Mouse (Mus musculus) layer of hippocampus, adult 18-20 months (tissue): ENCODE results near the gene Gm49342. TPM values are rescaled to one million over a fixed set of nuclear protein-coding genes. Genes with fewer than 3 reads are reported as not detected.
A peak's percentile ranks its signal among the peaks of the same experiment; 100 is the strongest.
"Not testable (repeated sequence)": the region's sequence is repeated elsewhere in the genome, so short reads cannot be mapped to it uniquely, and the experiment has no call there.

ENCODE experiments used
- DNase-seq, 2 experiments: peaks; one replicate each; pipeline ENCODE4 v3.0.0; 2022; ENCODE audit warnings: low spot score in 2 of 2
- total RNA-seq, 2 experiments: library from RNA; stranded (reverse); gene quantifications; 2 replicates each; pipeline ENCODE4 v1.2.3; 2021

The Gm49342 gene
- total RNA-seq, 2 experiments from 2014 or later = 6.2 to 9.3 TPM

DNA sequence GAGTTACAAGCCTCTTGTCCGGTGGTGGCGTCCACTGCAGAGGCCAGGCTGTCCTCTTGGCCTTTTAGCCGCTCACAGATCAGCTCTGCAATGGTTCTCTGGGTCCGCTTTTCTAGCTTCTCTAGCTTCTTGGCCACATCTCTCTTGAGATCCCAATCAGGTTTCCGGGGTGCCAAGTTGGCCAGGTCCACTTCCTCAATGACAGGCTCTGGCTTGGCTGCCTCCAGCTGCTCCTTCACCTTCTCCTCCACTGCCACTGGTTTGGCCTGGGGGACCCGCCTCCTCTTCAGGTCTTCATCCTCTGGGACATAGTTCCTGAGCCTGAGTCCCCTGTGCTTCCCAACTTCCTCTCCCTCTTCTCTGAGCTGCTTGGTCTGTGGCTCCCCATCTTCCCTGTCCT, 34.1 kb downstream of the Gm49342 start:
- DNase-seq = not testable (repeated sequence)

DNA sequence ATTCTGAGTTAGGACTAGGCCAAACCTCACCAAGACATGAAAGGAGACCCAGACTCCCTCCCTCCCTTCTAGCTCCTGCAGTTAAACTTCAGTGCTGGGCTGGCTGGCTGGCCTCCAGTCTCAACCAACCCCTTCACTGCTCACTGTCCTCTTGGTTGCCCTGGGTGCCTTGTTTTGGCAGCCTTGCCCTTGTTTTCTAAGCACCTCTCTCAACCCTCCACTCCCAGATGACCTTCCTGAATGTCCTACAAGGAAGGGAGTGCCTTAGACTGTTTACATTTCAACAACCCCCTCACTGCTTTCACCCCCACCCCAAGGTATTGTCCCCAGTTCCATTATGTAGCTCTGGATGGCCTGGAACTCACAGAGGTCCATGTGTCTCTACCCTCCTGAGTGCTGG, 35.3 kb downstream of the Gm49342 start:
- DNase-seq = no peak

DNA sequence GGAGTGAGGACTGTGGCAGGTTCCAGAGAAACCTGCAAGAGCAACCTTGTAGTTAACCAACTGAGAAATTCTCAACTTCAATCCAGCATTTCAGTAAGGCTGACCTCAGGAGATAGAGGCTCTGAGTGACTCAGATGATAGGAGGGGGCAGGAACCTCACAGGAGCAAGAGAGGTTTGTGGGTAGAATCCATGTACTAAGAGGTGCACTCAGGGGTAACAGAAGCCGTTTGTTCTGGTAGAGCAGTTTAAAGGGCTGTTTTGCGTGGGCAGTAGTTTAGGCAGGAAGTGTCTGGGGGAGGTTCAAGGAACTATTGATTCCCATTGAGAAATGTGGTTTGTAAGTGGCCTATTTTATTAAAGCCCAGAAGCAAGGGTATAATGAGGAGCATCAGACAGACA, 36.9 kb downstream of the Gm49342 start:
- no peak for DNase-seq

DNA sequence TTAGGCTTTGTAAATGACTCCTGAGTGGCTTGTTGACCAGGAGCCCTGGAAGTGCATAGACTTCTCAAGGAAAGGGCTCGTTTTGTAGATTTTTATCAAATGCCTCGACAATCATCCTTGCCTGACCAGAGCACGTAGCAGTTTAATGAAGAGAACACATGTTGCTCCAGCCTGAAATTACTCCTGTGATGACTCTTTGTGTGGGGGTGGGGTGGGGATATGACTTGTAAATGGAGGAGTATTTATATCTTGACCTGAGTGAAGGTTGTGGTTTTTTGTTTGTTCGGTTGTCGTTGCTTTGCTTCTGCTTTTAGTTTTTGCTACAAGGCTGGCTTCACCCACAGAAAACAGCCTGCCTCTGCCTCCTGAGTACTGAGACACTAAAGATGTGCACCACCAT, 37.5 kb downstream of the Gm49342 start:
- no peak for DNase-seq

DNA sequence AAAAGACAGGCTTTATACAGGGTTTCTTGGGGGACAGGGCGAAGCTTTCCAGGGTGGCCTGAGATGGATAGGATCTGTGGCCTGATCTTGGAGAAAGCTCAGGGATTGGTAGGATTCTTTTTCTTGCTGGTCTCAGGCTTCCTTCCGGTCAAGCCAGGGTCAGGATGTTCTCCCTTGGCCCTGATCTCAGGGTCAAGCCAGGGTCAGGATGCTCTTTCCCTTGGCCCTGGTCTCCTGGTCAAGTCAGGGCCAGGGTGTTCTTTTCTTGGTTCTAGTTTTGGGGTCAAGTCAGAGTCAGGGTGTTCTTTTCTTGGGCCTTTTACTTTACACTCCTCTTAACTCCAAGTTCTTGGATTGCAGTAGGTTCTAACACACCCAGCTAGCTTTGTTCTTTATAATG, 43.4 kb downstream of the Gm49342 start:
- no peak for DNase-seq

DNA sequence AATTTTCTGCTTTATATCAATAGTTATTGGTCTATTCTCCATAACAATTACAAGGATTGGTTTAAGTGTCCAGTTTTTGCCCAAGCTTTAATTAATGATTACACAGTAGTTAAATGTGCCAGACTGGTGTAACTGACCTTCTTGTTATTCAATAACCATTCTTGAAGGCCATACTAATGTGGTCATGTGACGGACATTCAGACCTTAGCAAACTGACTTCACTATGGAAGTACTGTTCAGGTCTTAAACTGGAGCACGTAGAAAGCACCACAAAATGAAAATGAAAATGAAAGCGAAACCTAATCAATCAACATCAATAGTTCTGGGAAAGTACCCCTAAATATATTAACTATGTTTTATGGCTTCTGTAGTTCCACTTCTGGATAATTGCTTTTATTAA, 46.7 kb downstream of the Gm49342 start:
- DNase-seq = no peak

DNA sequence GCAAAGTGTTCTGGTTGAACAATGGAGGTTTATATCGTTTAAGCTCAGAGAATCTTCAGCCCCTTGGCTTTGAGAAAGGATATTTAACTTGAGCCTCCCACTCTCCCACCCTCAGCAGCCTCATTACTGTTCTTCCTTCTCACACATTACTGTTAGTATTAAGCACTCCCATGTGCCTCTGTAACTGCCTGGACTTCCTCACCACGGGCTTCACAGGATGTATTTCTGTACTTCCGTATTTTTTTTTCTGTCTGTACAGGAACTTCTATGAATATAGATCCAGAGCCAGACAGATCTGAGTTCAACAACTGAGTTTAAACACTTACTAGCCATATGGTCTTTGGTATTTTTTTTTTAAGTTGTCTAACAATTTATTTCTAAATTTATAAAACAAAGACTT, 52.8 kb downstream of the Gm49342 start:
- DNase-seq = no peak

DNA sequence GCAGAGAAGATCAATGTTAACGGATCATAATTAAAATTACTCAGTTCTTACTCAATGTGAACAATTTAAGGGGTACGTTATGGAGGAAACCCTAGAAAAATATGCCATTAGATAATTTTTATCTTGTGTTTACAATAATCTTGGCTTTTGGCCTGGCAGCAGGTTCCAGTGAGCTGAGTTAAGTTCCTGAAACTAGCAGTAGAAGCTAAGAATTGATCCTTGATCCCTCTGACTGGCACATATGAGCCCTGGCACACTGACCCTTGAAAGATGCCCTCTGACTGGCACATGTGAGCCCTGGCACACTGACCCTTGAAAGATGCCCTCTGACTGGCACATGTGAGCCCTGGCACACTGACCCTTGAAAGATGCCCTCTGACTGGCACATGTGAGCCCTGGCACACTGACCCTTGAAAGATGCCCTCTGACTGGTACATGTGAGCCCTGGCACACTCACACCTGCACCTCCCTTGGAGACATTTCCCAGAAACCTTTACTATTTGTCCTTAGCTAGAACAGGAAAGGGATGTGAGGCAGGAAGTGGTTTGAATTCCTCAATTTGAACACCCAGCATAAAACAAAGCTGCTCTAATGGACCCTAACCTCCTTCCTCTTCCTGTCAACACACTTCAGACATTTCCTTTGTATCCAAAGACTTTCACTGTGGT, 53.8 kb downstream of the Gm49342 start:
- DNase-seq = no peak

DNA sequence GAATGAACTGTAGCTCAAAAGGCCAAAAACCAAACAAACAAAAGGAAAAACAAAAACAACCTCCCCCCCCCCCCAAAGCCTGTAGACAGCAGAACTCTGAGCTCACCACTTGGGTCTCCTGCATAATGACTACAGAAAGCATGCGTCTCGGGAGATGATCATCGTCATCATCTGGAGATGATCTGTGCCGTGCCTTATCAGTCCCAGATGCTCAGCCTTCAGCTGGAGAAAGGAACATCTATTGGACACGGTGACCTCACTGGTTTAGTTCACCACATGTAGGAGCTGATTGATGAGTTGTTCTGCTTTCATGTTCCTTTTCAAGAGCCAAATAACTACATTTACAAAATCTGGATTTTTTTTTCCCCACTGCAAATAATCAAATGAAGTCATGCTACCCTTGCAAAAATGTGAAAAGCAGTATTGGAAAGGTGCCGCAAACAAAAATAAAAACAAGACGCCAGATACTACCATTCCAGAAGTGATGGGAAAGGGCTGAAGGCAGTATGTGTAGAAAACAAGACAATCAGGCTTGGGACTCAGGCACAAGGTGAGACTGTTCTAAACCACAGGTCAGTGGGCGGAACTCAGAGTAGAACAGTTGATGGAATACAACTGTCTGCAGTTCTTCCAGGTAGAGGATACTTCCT, 63.0 kb downstream of the Gm49342 start, which contains the start of gene Rnase10:
Gene Rnase10, plus strand, starts transcription at position 600 of the 650 bp plus-strand sequence.
- no peak for DNase-seq

DNA sequence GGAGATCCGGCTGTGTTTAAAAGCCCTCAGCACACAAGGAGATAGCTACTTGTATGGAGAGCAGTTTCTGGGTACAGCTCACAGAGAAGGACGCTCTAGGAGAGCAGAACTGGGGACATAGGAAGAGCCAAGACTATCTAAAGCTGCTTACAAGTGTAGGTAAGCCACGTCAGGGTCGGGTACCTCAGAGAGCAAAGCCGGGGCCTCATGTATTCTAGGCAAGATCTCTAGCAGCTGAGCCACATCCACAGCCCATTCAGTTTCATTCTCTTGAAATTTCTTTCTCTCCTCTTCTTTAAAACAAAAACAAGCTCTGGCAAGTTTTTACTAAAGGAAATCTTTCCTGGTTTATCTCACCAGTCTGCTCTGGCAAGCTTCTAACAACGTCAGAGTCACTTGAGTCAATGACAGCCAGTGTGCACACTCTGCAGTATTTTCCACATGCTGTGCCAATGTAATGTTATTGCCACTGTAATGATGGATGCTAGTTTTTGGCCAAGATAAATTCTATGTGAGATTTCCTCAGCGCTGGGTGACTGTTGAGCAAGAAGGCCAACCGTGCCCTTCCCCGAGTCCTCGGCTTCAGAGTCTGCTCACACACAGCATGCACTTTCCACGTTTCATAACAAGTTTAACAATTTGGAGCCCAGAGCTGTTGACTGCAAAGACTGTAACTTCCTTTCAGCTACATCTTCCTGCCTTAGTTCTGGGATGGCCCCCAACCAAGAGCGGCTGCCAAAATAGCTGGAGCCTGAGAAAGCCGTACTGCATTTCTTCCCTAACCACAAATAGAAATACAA, 63.8 kb downstream of the Gm49342 start:
- peak; percentile 27 to 38 for DNase-seq

DNA sequence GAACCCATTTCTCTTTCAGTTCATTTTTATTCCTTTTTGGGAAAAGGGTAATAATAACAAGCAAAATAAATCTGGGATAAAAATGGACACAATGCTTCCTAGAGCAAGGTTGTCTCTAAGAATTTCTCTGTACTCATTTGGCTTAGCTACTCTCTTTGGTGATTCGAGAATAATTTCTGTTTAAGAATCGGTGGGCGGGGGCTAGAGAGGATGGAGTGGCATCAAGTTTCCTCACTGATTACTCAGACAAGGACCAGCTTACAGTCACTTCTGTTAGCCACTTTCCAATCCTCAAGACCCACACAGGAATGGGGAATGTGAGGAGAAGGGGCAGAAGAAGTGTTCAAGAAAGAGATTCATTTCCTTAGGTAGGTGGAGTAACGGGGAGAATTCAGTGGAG, 64.5 kb downstream of the Gm49342 start:
- DNase-seq = no peak

DNA sequence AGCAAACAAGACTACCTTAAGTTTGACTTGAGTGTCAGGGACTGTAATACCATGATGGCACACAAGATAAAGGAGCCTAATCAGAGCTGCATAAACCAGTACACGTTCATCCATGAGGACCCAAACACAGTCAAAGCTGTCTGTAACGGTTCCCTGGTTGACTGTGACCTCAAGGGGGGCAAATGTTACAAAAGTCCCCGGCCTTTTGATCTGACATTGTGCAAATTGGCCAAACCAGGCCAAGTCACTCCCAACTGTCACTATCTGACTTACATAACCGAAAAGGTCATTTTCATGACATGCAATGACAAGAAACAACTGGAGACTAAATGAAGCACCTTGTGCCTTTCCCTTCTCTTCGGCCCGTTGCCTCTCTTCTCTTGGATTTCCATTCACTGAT, 65.3 kb downstream of the Gm49342 start:
- DNase-seq = no peak

Other genes starting within 250 kb of the Gm49342 start
- gene Olfr748, start 237.1 kb upstream of the Gm49342 start, total RNA-seq = not detected
- not detected for gene Olfr749, start 199.4 kb upstream of the Gm49342 start, total RNA-seq
- 10 to 100 TPM; 58.9 to 62.2 TPM for gene Ttc5, start 159.0 kb upstream of the Gm49342 start, total RNA-seq
- gene Ccnb1ip1, start 136.8 kb upstream of the Gm49342 start, total RNA-seq = not detected
- 10 to 100 TPM; 22.1 to 28.9 TPM for gene Parp2, start 136.7 kb upstream of the Gm49342 start, total RNA-seq
- gene Tep1, start 74.0 kb upstream of the Gm49342 start, total RNA-seq = 1 to 10 TPM; 2.9 to 3.6 TPM
- 1 to 10 TPM; 3.7 to 5.9 TPM for gene Klhl33, start 47.0 kb upstream of the Gm49342 start, total RNA-seq
- gene Osgep, start 19.6 kb upstream of the Gm49342 start, total RNA-seq = 10 to 100 TPM; 34.9 to 39.0 TPM
- 10 to 100 TPM; 62.8 to 65.7 TPM for gene Apex1, start 19.5 kb upstream of the Gm49342 start, total RNA-seq
- 10 to 100 TPM; 86.4 to 96.1 TPM for gene Pip4p1, start 13.7 kb upstream of the Gm49342 start, total RNA-seq
- gene Pnp, start 13.4 kb upstream of the Gm49342 start, total RNA-seq = 10 to 100 TPM; 13.1 to 18.3 TPM
- 1 to 10 TPM in 1 of 2 experiments, under 1 TPM in 1; 0.94 to 1.3 TPM for gene Pnp2, start 11.5 kb downstream of the Gm49342 start, total RNA-seq
- not detected for gene Rnase10, start 63.2 kb downstream of the Gm49342 start, total RNA-seq
- gene Rnase9, start 97.4 kb downstream of the Gm49342 start, total RNA-seq = not detected
- gene Rnase11, start 105.6 kb downstream of the Gm49342 start, total RNA-seq = not detected
- not detected for gene Rnase12, start 113.1 kb downstream of the Gm49342 start, total RNA-seq
- not detected for gene Olfr750, start 129.9 kb downstream of the Gm49342 start, total RNA-seq
- 10 to 100 TPM; 15.1 to 16.7 TPM for gene Rnase4, start 146.6 kb downstream of the Gm49342 start, total RNA-seq
- 1 to 10 TPM; 3.3 to 5.5 TPM for gene Ang, start 146.6 kb downstream of the Gm49342 start, total RNA-seq
- gene Eddm3b, start 169.9 kb downstream of the Gm49342 start, total RNA-seq = not detected
- gene Rnase6, start 179.4 kb downstream of the Gm49342 start, total RNA-seq = under 1 TPM; 0.30 to 0.66 TPM
- gene Rnase1, start 202.3 kb downstream of the Gm49342 start, total RNA-seq = 1 to 10 TPM; 2.4 to 3.7 TPM
- under 1 TPM in 1 of 2 experiments, not detected in 1; 0.46 TPM for gene Rnase2b, start 217.7 kb downstream of the Gm49342 start, total RNA-seq